Mouse (Mus musculus): ENCODE measurements at regions not wholly inside any gene's neighbourhood (a gene's known extent, or its start where the extent isn't known, plus 50 kb on each side); places are given as distances from the start of the nearest gene placed in this dataset.

DNA sequence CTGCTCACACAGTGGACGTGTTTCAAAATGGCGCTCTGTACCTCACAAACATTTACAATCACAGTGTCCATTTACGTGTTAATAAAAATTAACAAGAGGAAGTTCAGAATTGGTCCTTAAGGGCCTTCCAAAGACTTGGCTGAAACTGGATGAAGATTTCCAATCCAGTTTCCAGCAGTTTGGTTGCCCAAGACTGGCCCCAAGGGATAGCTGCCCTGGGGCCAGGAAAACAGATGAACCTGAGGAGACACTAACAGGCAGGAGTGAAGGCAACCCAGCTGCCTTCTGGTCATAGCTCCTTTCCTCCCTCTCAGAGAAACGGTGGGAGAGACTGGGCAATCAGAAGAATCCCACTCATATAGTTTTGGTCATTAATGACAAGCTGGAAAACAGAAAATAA lies 102.6 kb upstream of the Dyrk2 start:
- Histone ChIP-seq H3K9me3 (no peaks in the 10 kb centered on the region), H3K4me2 (no peak overlapping the region), H3K36me3 (no peaks in the 10 kb centered on the region), H3K27me3 (replicated peaks) (no peaks in the 10 kb centered on the region), H3K4me3 (replicated peaks) (no peak overlapping the region), H3K9ac (no peak overlapping the region), H3K27ac (no peak overlapping the region), H3K4me1 (no peaks in the 10 kb centered on the region)
- ATAC-seq (ENCODE audit: insufficient read depth, low FRiP score, low read depth), result no peak
- WGBS, result 83% methylated on average over 4 of the region's 4 CpGs

DNA sequence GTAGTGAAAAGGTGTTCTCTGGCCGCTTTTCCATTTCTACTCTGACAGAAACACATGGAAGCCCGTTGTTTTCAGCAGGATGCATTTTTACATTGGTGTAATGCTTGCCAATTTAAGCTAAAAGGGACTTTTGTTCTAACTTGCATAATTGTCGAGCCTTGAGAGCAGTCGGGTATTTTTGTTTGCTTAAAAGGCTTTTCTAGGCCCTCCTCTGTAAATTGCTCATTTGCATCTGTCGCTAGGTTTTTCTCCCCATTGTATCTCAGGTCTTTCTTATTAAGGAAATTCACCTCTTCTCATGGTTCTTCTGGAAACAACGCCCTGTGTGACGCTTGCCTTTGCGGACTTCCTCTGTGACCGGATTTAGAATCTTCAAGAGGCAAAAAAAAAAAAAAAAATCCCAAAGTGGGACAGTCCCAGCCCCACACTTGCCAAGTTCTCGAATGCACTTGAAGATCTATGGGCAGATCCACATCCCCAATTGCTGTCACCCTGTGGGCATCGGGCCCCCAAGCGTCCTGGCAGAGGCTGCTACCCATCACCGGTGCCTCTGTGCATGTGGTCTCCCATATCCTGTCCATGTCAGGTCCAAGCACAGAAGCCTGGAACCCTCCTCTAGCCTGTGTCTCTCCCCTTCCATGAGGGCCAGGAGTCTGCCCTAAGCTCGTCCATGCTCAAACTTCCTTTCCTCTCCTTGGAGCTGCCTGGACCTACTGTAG lies 100.6 kb upstream of the Dyrk2 start:
- Histone ChIP-seq H3K4me1 (no peaks in the 10 kb centered on the region), H3K9ac (no peak overlapping the region), H3K27ac (no peak overlapping the region), H3K36me3 (no peaks in the 10 kb centered on the region), H3K4me3 (replicated peaks) (no peak overlapping the region), H3K27me3 (replicated peaks) (no peaks in the 10 kb centered on the region), H3K4me2 (no peak overlapping the region), H3K9me3 (no peaks in the 10 kb centered on the region)
- ATAC-seq (ENCODE audit: insufficient read depth, low FRiP score, low read depth), result no peak
- 85% methylated on average over 14 of the region's 14 CpGs for WGBS

DNA sequence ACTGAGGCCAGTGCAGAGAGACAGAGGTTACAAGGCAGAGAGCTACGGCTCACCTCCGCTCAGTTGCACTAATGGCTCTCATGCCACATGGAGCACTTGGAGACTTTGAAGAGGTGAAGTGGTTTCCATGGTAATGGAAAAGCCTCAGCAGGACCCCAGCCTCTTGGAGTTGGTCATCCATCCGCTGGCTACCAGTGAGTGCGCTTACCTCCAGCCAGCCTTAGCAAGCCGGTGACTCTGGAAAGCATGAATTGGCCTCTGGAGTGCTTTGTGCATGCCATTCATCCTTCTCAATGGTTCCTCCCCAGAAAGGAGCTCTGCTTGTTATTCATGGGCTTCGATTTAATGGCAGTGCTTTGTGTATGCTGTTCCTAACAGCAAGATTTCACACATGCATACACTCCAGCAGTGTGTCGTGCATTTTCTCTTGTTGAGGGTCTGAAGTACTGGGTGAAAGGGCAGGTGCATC lies 91.7 kb upstream of the Dyrk2 start:
- no peak for ATAC-seq (ENCODE audit: insufficient read depth, low FRiP score, low read depth)
- H3K9ac ChIP-seq, result no peak overlapping the region
- no peak overlapping the region for H3K4me2 ChIP-seq
- no peaks in the 10 kb centered on the region for H3K9me3 ChIP-seq
- H3K4me3 ChIP-seq (replicated peaks), result no peak overlapping the region
- H3K27me3 ChIP-seq (replicated peaks), result no peaks in the 10 kb centered on the region
- no peak overlapping the region for H3K27ac ChIP-seq
- 65% methylated on average over 7 of the region's 7 CpGs for WGBS
- no peaks in the 10 kb centered on the region for H3K4me1 ChIP-seq
- no peaks in the 10 kb centered on the region for H3K36me3 ChIP-seq

DNA sequence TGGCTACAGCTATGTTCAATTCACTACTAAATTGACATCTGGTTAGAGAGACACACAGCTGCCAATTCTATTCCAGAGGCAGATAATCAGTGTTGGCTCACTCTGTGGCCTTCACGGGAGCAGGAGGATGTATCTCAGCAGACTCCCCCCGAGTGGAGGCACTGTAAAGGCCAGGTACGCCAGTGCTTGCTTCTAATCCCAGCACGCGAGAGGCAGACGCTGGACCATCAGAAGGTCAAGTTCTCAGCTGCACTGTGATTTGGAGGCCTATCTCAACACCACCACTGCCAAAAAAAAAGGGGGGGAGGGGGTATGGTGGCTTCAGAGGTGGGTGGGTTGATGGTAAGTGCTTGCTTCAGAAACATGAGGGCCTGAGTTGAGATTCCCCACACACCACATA lies 90.1 kb upstream of the Dyrk2 start:
- Histone ChIP-seq H3K9ac (no peak overlapping the region), H3K9me3 (no peaks in the 10 kb centered on the region), H3K4me3 (replicated peaks) (no peak overlapping the region), H3K4me1 (no peaks in the 10 kb centered on the region), H3K27me3 (replicated peaks) (no peaks in the 10 kb centered on the region), H3K27ac (no peak overlapping the region), H3K36me3 (no peaks in the 10 kb centered on the region), H3K4me2 (no peak overlapping the region)
- WGBS, result 75% methylated on average over 6 of the region's 6 CpGs
- ATAC-seq (ENCODE audit: insufficient read depth, low FRiP score, low read depth), result no peak

DNA sequence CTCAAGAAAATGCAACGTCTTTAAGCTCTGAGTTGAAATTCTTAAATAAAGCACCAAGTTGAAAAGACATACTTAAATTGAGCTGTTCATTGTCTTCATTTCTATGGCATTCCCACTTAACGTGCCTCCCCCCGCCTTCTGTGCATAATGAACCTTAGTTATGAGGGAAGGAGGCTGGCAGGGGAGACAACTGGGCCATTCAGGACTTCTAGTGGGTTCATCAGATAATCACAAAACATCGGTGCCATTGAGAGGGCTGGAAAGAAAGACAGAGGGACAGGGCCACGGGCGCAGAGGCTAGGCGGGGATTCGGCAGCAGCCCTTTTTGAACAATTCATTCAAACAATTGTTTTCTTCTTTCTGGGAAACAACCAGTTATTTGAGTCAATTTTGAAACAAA lies 89.6 kb upstream of the Dyrk2 start:
- no peaks in the 10 kb centered on the region for H3K36me3 ChIP-seq
- H3K4me2 ChIP-seq, result no peak overlapping the region
- H3K9ac ChIP-seq, result no peak overlapping the region
- H3K27me3 ChIP-seq (replicated peaks), result no peaks in the 10 kb centered on the region
- no peak for ATAC-seq (ENCODE audit: insufficient read depth, low FRiP score, low read depth)
- no peak overlapping the region for H3K27ac ChIP-seq
- no peaks in the 10 kb centered on the region for H3K9me3 ChIP-seq
- H3K4me1 ChIP-seq, result no peaks in the 10 kb centered on the region
- no peak overlapping the region for H3K4me3 ChIP-seq (replicated peaks)
- WGBS, result 79% methylated on average over 8 of the region's 8 CpGs

DNA sequence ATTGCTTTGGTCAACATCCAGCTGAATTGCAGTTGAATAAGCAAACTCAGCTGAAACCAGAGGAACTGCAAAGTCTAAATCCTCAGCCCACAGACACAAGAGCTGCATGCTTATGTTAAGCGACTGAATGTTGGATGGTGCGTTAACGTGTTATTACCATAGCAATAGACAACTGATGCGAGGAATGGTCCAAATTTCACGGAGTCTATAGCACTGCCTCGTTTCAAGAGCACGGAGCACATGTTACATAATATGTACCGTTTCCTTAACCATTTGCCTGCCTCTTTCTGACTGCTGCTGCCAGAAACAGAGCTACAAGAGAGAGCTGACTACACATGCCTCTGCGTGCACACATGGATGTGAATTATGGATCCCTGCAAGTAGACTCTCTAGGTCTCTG lies 86.3 kb upstream of the Dyrk2 start:
- no peak for ATAC-seq (ENCODE audit: insufficient read depth, low FRiP score, low read depth)
- WGBS, result 68% methylated on average over 9 of the region's 9 CpGs

DNA sequence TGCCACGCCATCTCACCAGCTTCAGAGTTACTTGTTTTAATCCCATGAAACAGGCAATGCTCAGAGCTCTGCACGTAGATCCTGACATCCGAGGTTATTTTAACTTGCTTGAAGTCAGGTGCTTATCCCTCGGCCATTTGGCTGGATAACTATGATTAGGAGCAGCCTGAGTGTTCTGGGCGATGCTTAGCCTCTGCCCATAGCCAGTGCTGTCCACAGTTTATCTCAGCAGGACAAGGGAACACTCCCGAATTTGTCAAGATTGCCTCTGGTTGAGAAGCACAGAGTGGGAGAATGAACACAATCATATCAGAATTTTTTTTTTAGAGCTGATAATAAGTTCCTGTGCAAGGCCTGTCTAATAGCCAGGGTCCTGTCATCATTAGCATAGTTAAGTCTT lies 83.4 kb upstream of the Dyrk2 start:
- Histone ChIP-seq H3K27me3 (replicated peaks) (no peaks in the 10 kb centered on the region), H3K4me1 (no peaks in the 10 kb centered on the region), H3K9me3 (no peaks in the 10 kb centered on the region), H3K4me2 (no peak overlapping the region), H3K9ac (no peak overlapping the region), H3K36me3 (no peaks in the 10 kb centered on the region), H3K4me3 (replicated peaks) (no peak overlapping the region), H3K27ac (no peak overlapping the region)
- 77% methylated on average over 6 of the region's 6 CpGs for WGBS
- ATAC-seq (ENCODE audit: insufficient read depth, low FRiP score, low read depth), result no peak

More for the DNA sequence above, 86.3 kb upstream of the Dyrk2 start:
- Histone ChIP-seq H3K27ac (no peak overlapping the region), H3K4me1 (no peaks in the 10 kb centered on the region), H3K9ac (no peak overlapping the region), H3K4me3 (replicated peaks) (no peak overlapping the region), H3K36me3 (no peaks in the 10 kb centered on the region), H3K9me3 (no peaks in the 10 kb centered on the region), H3K4me2 (no peak overlapping the region), H3K27me3 (replicated peaks) (no peaks in the 10 kb centered on the region)

DNA sequence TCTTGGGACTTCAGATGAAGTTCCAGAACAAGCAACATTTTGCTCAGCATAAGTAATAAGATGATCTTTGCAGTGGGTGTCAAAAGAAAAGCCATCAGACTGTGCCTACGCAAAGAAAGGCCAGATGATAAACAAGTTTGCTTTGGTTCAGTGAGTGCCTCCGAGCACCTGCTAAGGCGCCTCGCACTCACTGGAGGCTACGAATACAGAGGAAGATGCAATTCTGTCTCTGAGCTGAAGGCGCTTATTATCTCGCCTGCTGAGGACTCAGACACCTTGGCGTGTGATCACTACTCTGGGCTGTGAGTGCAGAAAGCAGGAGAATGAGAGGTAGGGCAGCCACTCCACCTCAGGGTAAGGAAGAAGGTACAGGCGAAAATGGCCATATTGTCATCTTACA lies 82.7 kb upstream of the Dyrk2 start:
- 83% methylated on average over 9 of the region's 9 CpGs for WGBS

DNA sequence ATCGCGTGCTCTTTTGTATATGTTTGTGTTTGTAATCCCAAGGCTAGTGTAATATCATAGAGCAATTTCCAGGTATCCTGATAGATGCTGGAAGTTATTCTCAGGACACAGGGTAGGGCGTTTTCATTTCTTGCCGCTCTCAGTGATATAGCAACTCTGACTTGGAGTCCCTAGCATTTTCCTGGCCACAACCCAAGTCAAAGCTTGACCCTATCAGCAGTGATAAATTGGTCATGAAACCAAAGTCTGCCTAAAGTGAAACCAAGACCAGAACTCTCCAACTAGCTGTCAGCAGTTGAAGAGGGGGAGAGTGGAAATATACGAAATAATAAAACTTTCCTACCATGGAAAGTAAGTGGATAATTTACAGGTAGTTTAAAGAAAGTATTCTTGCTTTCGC lies 77.7 kb upstream of the Dyrk2 start:
- Histone ChIP-seq H3K4me1 (no peaks in the 10 kb centered on the region), H3K36me3 (no peaks in the 10 kb centered on the region), H3K9ac (no peak overlapping the region), H3K9me3 (no peaks in the 10 kb centered on the region), H3K27me3 (replicated peaks) (no peaks in the 10 kb centered on the region), H3K4me2 (no peak overlapping the region), H3K27ac (no peak overlapping the region), H3K4me3 (replicated peaks) (no peak overlapping the region)
- WGBS, result 60% methylated on average over 6 of the region's 6 CpGs
- no peak; the same call in 1 of the 2 replicates for ATAC-seq (ENCODE audit: insufficient read depth, low FRiP score, low read depth)

More for the DNA sequence above, 82.7 kb upstream of the Dyrk2 start:
- no peaks in the 10 kb centered on the region for H3K36me3 ChIP-seq
- no peaks in the 10 kb centered on the region for H3K4me1 ChIP-seq
- H3K4me2 ChIP-seq, result no peak overlapping the region
- no peak overlapping the region for H3K4me3 ChIP-seq (replicated peaks)
- H3K9ac ChIP-seq, result no peak overlapping the region
- no peaks in the 10 kb centered on the region for H3K27me3 ChIP-seq (replicated peaks)
- no peak for ATAC-seq (ENCODE audit: insufficient read depth, low FRiP score, low read depth)
- H3K9me3 ChIP-seq, result no peaks in the 10 kb centered on the region
- no peak overlapping the region for H3K27ac ChIP-seq

DNA sequence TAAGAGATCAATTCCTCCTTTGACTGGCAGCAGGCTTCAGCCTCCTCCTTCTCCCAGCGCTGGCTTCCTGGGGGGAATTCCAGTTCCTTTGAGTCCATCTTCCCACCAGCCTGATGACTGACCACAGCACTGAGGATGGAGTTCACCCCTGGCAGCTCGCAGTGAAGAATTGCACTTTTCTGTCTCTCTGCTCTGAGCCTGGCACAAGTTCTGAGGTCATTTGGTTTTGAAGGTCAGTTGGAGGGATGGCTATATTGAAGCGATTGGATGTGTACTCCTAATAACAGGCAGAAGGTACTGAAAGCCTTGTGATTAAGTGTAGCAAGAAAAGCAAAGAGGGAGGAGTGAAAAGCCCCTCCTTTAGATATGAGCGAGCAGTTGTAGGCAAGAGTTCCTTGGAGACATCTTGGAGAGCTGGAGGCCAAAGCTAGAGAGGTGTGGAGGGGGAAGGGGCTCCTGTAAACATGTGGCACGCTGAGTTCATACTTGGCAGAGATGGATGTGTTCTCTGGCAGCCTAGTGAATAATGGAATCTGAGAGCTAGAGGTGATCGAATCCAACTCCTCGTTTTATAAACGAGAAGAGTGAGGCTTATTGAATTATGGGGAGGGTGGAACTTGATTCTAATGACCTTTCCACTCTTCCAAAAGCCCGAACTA lies 77.1 kb upstream of the Dyrk2 start:
- H3K27me3 ChIP-seq (replicated peaks), result no peaks in the 10 kb centered on the region
- H3K27ac ChIP-seq, result no peak overlapping the region
- H3K9me3 ChIP-seq, result no peaks in the 10 kb centered on the region
- no peak overlapping the region for H3K4me2 ChIP-seq
- H3K4me3 ChIP-seq (replicated peaks), result no peak overlapping the region
- H3K4me1 ChIP-seq, result no peaks in the 10 kb centered on the region
- 45% methylated on average over 9 of the region's 9 CpGs for WGBS
- H3K9ac ChIP-seq, result no peak overlapping the region
- ATAC-seq (ENCODE audit: insufficient read depth, low FRiP score, low read depth), result no peak
- no peaks in the 10 kb centered on the region for H3K36me3 ChIP-seq

DNA sequence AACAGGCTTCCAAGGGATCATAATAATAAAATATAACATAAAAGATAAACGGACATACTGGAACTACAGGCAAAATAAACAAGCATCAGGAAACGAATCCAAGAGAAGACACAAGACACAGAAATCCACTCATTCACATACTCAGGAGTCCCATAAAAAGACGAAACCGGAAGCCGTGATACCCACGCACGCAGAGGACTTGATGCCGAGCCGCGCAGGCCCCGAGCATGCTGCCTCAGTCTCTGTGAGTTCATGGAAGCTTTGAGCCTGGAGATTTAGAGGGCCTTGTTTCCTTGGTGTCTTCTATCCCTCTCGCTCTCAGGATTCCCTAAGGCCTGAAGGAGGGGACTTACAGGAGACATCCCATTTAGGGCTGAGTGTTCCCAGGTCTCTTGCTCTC lies 57.3 kb upstream of the Dyrk2 start:
- Histone ChIP-seq H3K9me3 (no peaks in the 10 kb centered on the region), H3K9ac (no peak overlapping the region), H3K4me1 (peaks cover 11% of the 10 kb centered on the region; the same call in 1 of the 2 replicates), H3K4me2 (no peak overlapping the region), H3K36me3 (no peaks in the 10 kb centered on the region), H3K27ac (no peak overlapping the region), H3K4me3 (replicated peaks) (no peak overlapping the region), H3K27me3 (replicated peaks) (no peaks in the 10 kb centered on the region)
- WGBS, result 83% methylated on average over 12 of the region's 12 CpGs
- ATAC-seq (ENCODE audit: insufficient read depth, low FRiP score, low read depth), result no peak

DNA sequence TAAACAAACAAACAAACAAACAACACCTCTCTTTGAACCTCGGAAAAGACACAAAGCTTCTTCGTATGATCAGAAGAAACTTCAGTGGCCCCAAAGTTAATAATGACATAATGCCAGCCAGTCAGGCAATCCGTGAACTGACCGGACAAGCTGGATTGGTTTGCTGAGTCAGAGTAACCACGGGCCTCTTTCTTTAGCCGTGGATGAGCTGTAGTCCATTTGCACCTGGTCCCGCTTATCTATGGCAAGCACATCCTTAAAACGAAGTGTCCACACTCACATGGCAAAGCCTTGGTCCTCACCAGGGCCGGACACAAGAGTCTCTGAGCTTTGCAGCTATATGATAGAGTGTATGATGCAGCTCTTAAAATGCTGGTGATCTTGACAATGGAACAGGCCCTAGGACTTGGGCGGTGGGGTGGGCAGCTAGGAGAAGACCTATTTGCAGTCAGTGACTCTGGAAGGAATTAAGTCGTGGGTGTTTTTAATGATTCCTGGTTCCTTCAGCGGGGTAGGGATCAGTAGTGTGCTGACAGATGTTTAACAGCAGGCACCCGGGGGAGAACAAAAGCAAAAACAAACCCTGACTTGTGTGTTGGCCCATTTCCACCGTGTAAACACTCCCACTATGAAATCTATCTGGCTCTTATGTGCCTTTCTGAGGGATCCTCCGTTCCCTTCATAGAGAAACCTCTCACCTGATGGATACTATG lies 53.6 kb upstream of the Dyrk2 start:
- ATAC-seq (ENCODE audit: insufficient read depth, low FRiP score, low read depth), result no peak
- no peak overlapping the region for H3K27ac ChIP-seq
- H3K9me3 ChIP-seq, result no peaks in the 10 kb centered on the region
- H3K4me3 ChIP-seq (replicated peaks), result no peak overlapping the region
- H3K27me3 ChIP-seq (replicated peaks), result no peaks in the 10 kb centered on the region
- no peak overlapping the region for H3K4me2 ChIP-seq
- H3K4me1 ChIP-seq, result peaks cover 11% of the 10 kb centered on the region; the same call in 1 of the 2 replicates
- H3K36me3 ChIP-seq, result no peaks in the 10 kb centered on the region
- H3K9ac ChIP-seq, result no peak overlapping the region
- 51% methylated on average over 15 of the region's 15 CpGs for WGBS
